Mouse (Mus musculus): ENCODE results near the gene Gm10142.
"Not testable (repeated sequence)": the region's sequence is repeated elsewhere in the genome, so short reads cannot be mapped to it uniquely, and the experiment has no call there.

DNA sequence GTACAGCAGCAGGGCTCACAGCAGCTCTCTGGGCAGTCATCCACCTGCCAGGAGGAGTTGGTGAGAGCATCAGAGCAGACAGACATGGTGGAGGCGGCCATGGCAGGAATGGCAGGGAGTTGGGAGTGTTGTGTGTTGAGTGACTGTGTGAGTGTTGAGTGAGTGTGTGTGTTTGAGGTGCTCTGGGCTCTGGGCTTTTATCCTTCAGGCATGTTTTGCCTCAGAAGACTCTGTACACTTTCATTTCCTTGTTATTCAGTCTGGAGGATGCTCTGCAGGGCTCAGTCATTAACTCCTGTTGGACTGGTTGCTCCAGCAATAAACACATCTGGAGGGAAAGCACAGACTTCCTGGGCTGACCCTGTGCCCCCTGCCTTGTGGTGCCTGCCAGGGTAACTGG lies 44.0 kb downstream of the Gm10142 start, which contains the start of gene Gm3233:
- not testable (repeated sequence) for TF ChIP-seq CTCF (conservative IDR thresholded peaks at IDR 0.05; ENCODE audit: insufficient read depth, insufficient read length, low read depth, low read length); POLR2A (IDR thresholded peaks at IDR 0.05; ENCODE audit: low read depth, low read length)
